Mouse (Mus musculus) midbrain, embryonic 16.5 days (tissue): ENCODE measurements around the gene Cx3cr1. TPM values are rescaled to one million over a fixed set of nuclear protein-coding genes. Genes with fewer than 3 reads are reported as not detected.

Experiments used
- ATAC-seq: fragments of 200-750 bp; cut with Nextera tagmentation; 2 replicates; pipeline ENCODE4 v1.8.0; 2017; ENCODE audit warnings: moderate TSS enrichment
- H3K27ac ChIP-seq: fragments of 300-500 bp; sonication (generic); 2 replicates; pipeline ENCODE4 v1.5.1; 2014; ENCODE audit warnings: mild to moderate bottlenecking, low read length, mixed read lengths
- H3K27me3 ChIP-seq: fragments of 300-500 bp; sonication (generic); 2 replicates; pipeline ENCODE4 v1.6.1; 2014; ENCODE audit warnings: low read depth, low read length, mixed read lengths; ENCODE audit not compliant: control insufficient read depth, insufficient read depth
- H3K36me3 ChIP-seq: fragments of 300-500 bp; sonication (generic); 2 replicates; pipeline ENCODE4 v1.6.1; 2014; ENCODE audit warnings: mild to moderate bottlenecking, low read length, moderate library complexity, mixed read lengths; ENCODE audit not compliant: control insufficient read depth, insufficient read depth
- H3K4me1 ChIP-seq: fragments of 300-500 bp; sonication (generic); 2 replicates; pipeline ENCODE4 v1.6.1; 2014; ENCODE audit warnings: mild to moderate bottlenecking, low read length, mixed read lengths; ENCODE audit not compliant: control insufficient read depth, insufficient read depth
- H3K4me2 ChIP-seq: fragments of 300-500 bp; sonication (generic); 2 replicates; pipeline ENCODE4 v1.6.1; 2014; ENCODE audit warnings: mild to moderate bottlenecking, low read length, mixed read lengths
- H3K4me3 ChIP-seq: fragments of 300-500 bp; sonication (generic); 2 replicates; pipeline ENCODE4 v1.5.1; 2014; ENCODE audit warnings: low read depth, mild to moderate bottlenecking, low read length, moderate library complexity, mixed read lengths
- H3K9ac ChIP-seq: fragments of 300-500 bp; sonication (generic); 2 replicates; pipeline ENCODE4 v1.6.1; 2014; ENCODE audit warnings: low read depth, low read length, mixed read lengths
- H3K9me3 ChIP-seq: fragments of 300-500 bp; sonication (generic); replicated peaks from 2 replicates; pipeline ENCODE4 v1.6.1; 2014; ENCODE audit warnings: mild to moderate bottlenecking, low read length, mixed read lengths; ENCODE audit not compliant: control insufficient read depth, poor library complexity, severe bottlenecking
- WGBS: fragments of 180-500 bp; shearing (Covaris S2); extraction: QIAGEN DNeasy Blood & Tissue Kit; methylation state at CpG from one replicate; pipeline ENCODE4 v1.1.7; 2014; 5-methylcytosine and 5-hydroxymethylcytosine counted together
- polyA plus RNA-seq: library from polyadenylated mRNA; unstranded; fragments of >200 nt; fragmentation: Nextera tagmentation; extraction: Ambion mirVana; gene quantifications from 2 replicates; pipeline ENCODE4 v1.2.1, GENCODE M21; 2015

Cx3cr1 gene
- polyA plus RNA-seq, 1 experiment from 2014 or later = 8.0 TPM

- Histone ChIP-seq H3K27ac (no peak overlapping the region), H3K4me1 (peaks cover 9% of the 10 kb centered on the region), H3K36me3 (no peaks in the 10 kb centered on the region), H3K9me3 (no peaks in the 10 kb centered on the region), H3K27me3 (no peaks in the 10 kb centered on the region), H3K9ac (no peak overlapping the region), H3K4me3 (no peak overlapping the region), H3K4me2 (no peak overlapping the region)
- 92% methylated on average over 27 of the region's 27 CpGs for WGBS
- no peak for ATAC-seq
Measured at GRCm38 (mm10) chr9:119973869-119974520, 95.7 kb downstream of the Cx3cr1 start.

GRCm38 (mm10) chr9:119973281-119973680 is 96.4 kb downstream of the Cx3cr1 start:
- no peak overlapping the region for H3K9ac ChIP-seq
- no peak overlapping the region for H3K4me2 ChIP-seq
- no peak overlapping the region for H3K27ac ChIP-seq
- no peak for ATAC-seq
- no peak overlapping the region for H3K4me3 ChIP-seq
- H3K4me1 ChIP-seq = peaks cover 9% of the 10 kb centered on the region
- H3K9me3 ChIP-seq = no peaks in the 10 kb centered on the region
- H3K27me3 ChIP-seq = no peaks in the 10 kb centered on the region
- H3K36me3 ChIP-seq = no peaks in the 10 kb centered on the region
- WGBS = 84% methylated on average over 23 of the region's 23 CpGs

GRCm38 (mm10) chr9:119972582-119972981 is 97.1 kb downstream of the Cx3cr1 start:
- no peak overlapping the region for H3K27ac ChIP-seq
- H3K36me3 ChIP-seq = no peaks in the 10 kb centered on the region
- no peaks in the 10 kb centered on the region for H3K27me3 ChIP-seq
- ATAC-seq = no peak
- no peak overlapping the region for H3K4me2 ChIP-seq
- H3K4me3 ChIP-seq = no peak overlapping the region
- no peaks in the 10 kb centered on the region for H3K9me3 ChIP-seq
- H3K9ac ChIP-seq = no peak overlapping the region
- WGBS = 83% methylated on average over 12 of the region's 12 CpGs
- H3K4me1 ChIP-seq = peaks cover 9% of the 10 kb centered on the region

GRCm38 (mm10) chr9:119972166-119972565 is 97.5 kb downstream of the Cx3cr1 start:
- H3K9ac ChIP-seq = no peak overlapping the region
- 91% methylated on average over 10 of the region's 10 CpGs for WGBS
- H3K27ac ChIP-seq = no peak overlapping the region

GRCm38 (mm10) chr9:119970763-119971656 is 98.7 kb downstream of the Cx3cr1 start:
- Histone ChIP-seq H3K4me2 (no peak overlapping the region), H3K27ac (0 out of 2 replicates have a peak overlapping the region, but pooled peaks have one; percentile 42), H3K9ac (no peak overlapping the region), H3K36me3 (no peaks in the 10 kb centered on the region), H3K27me3 (no peaks in the 10 kb centered on the region), H3K4me1 (peaks cover 9% of the 10 kb centered on the region), H3K9me3 (no peaks in the 10 kb centered on the region), H3K4me3 (no peak overlapping the region)
- ATAC-seq = peak; percentile 64
- WGBS = 71% methylated on average over 7 of the region's 7 CpGs

More at GRCm38 (mm10) chr9:119972166-119972565, 97.5 kb downstream of the Cx3cr1 start:
- H3K4me2 ChIP-seq = no peak overlapping the region
- H3K9me3 ChIP-seq = no peaks in the 10 kb centered on the region
- peaks cover 9% of the 10 kb centered on the region for H3K4me1 ChIP-seq
- H3K36me3 ChIP-seq = no peaks in the 10 kb centered on the region
- ATAC-seq = no peak
- H3K27me3 ChIP-seq = no peaks in the 10 kb centered on the region
- no peak overlapping the region for H3K4me3 ChIP-seq

GRCm38 (mm10) chr9:119970221-119970620 is 99.5 kb downstream of the Cx3cr1 start:
- Histone ChIP-seq H3K4me2 (no peak overlapping the region), H3K27me3 (no peaks in the 10 kb centered on the region), H3K36me3 (no peaks in the 10 kb centered on the region), H3K9ac (no peak overlapping the region), H3K9me3 (no peaks in the 10 kb centered on the region), H3K4me1 (peaks cover 9% of the 10 kb centered on the region), H3K27ac (0 out of 2 replicates have a peak overlapping the region, but pooled peaks have one; percentile 42), H3K4me3 (no peak overlapping the region)
- 0 out of 2 replicates have a peak, but pooled peaks have one; percentile 33 for ATAC-seq
- 48% methylated on average over 6 of the region's 6 CpGs for WGBS

- 83% methylated on average over 7 of the region's 7 CpGs for WGBS
- no peak overlapping the region for H3K4me2 ChIP-seq
- no peaks in the 10 kb centered on the region for H3K27me3 ChIP-seq
- ATAC-seq = no peak
- no peak overlapping the region for H3K27ac ChIP-seq
- no peaks in the 10 kb centered on the region for H3K9me3 ChIP-seq
- no peak overlapping the region for H3K9ac ChIP-seq
- H3K4me1 ChIP-seq = peaks cover 9% of the 10 kb centered on the region
- no peaks in the 10 kb centered on the region for H3K36me3 ChIP-seq
- no peak overlapping the region for H3K4me3 ChIP-seq
Measured at GRCm38 (mm10) chr9:119969811-119970210, 99.9 kb downstream of the Cx3cr1 start.

GRCm38 (mm10) chr9:119966221-119966910 is 103.3 kb downstream of the Cx3cr1 start:
- Histone ChIP-seq H3K9me3 (no peaks in the 10 kb centered on the region), H3K27ac (no peak overlapping the region), H3K36me3 (no peaks in the 10 kb centered on the region), H3K4me1 (peaks cover 9% of the 10 kb centered on the region), H3K4me2 (no peak overlapping the region), H3K4me3 (no peak overlapping the region), H3K27me3 (no peaks in the 10 kb centered on the region), H3K9ac (no peak overlapping the region)
- ATAC-seq = no peak
- 88% methylated on average over 26 of the region's 26 CpGs for WGBS
